Mouse (Mus musculus) limb, embryonic 14.5 days (tissue): ENCODE measurements around the gene Mast1. TPM values are rescaled to one million over a fixed set of nuclear protein-coding genes. Genes with fewer than 3 reads are reported as not detected.

ENCODE experiments used
- ATAC-seq: fragments of 200-750 bp; cut with Nextera tagmentation; 2 replicates; pipeline ENCODE4 v1.8.0; 2017; ENCODE audit warnings: low read depth, moderate number of reproducible peaks, moderate TSS enrichment; ENCODE audit not compliant: low FRiP score
- DNase-seq: peaks from one replicate; pipeline ENCODE4 v3.0.0-alpha.2; 2015; ENCODE audit warnings: low spot score
- H3K27ac ChIP-seq: fragments of 300-500 bp; sonication (generic); replicated peaks from 2 replicates; pipeline ENCODE4 v1.5.1; 2014; ENCODE audit warnings: low read depth, mild to moderate bottlenecking, low read length, moderate library complexity, mixed read lengths
- H3K27me3 ChIP-seq: fragments of 300-500 bp; sonication (generic); 2 replicates; pipeline ENCODE4 v1.6.1; 2014; ENCODE audit warnings: low read length, mixed read lengths; ENCODE audit not compliant: control insufficient read depth, insufficient read depth
- H3K36me3 ChIP-seq: fragments of 300-500 bp; sonication (generic); 2 replicates; pipeline ENCODE4 v1.6.1; 2014; ENCODE audit warnings: mild to moderate bottlenecking, low read length, moderate library complexity, mixed read lengths; ENCODE audit not compliant: control insufficient read depth, insufficient read depth
- H3K4me1 ChIP-seq: fragments of 300-500 bp; sonication (generic); 2 replicates; pipeline ENCODE4 v1.6.1; 2014; ENCODE audit warnings: antibody characterized with exemption, low read length, mixed read lengths; ENCODE audit not compliant: control insufficient read depth, insufficient read depth
- H3K4me2 ChIP-seq: fragments of 300-500 bp; sonication (generic); replicated peaks from 2 replicates; pipeline ENCODE4 v1.6.1; 2014; ENCODE audit warnings: low read depth, mild to moderate bottlenecking, low read length, moderate library complexity; ENCODE audit not compliant: severe bottlenecking
- H3K4me3 ChIP-seq: fragments of 300-500 bp; sonication (generic); replicated peaks from 2 replicates; pipeline ENCODE4 v1.5.1; 2014; ENCODE audit warnings: low read length
- H3K9ac ChIP-seq: fragments of 300-500 bp; sonication (generic); 2 replicates; pipeline ENCODE4 v1.6.1; 2014; ENCODE audit warnings: mild to moderate bottlenecking, low read depth, low read length, moderate library complexity; ENCODE audit not compliant: severe bottlenecking
- H3K9me3 ChIP-seq: fragments of 300-500 bp; sonication (generic); 2 replicates; pipeline ENCODE4 v1.6.1; 2016; ENCODE audit warnings: low read length; ENCODE audit not compliant: control insufficient read depth
- POLR2A ChIP-seq: fragments of 200-500 bp; IDR thresholded peaks from 2 replicates; pipeline ENCODE4 v1.8.0; 2012; ENCODE audit warnings: inconsistent platforms, mild to moderate bottlenecking, moderate library complexity, borderline replicate concordance; ENCODE audit not compliant: insufficient read depth, insufficient read length; ENCODE audit errors: extremely low read depth
- WGBS: fragments of 180-500 bp; shearing (Covaris S2); extraction: QIAGEN DNeasy Blood & Tissue Kit; methylation state at CpG from one replicate; pipeline ENCODE4 v1.1.7; 2014; 5-methylcytosine and 5-hydroxymethylcytosine counted together
- polyA plus RNA-seq, 2 experiments: library from polyadenylated mRNA; depleted of rRNA in 1 of 2; stranded (reverse) in 1 of 2; unstranded in 1 of 2; fragments of >200 nt; fragmentation: Nextera tagmentation in 1 of 2; extraction: Ambion mirVana in 1 of 2; gene quantifications; 2 replicates each; pipeline versions ENCODE4 v1.2.1 to v1.2.3; 2012 to 2014

Mast1 gene
- 0.36 and 0.50 TPM in 2 replicates for polyA plus RNA-seq (2012; rRNA removed)
- polyA plus RNA-seq (2014; fragmentation: Nextera tagmentation; extraction: Ambion mirVana) = 0.15 and 0.32 TPM in 2 replicates

- ATAC-seq (peak; percentile 34; the same call in 1 of the 2 replicates), DNase-seq (peak; percentile 34)
- H3K4me2 ChIP-seq = peak within 1 kb of the TSS; percentile 68
These were observed at the start of gene Mast1 for GRCm38 (mm10) chr8:84936962-84937546. Gene Mast1 (minus strand): TSS chr8:84937359.

GRCm38 (mm10) chr8:84986379-84986945 lies 49.3 kb upstream of the Mast1 start:
- H3K9ac ChIP-seq = peak overlapping the region; percentile 42
- no peaks in the 10 kb centered on the region for H3K36me3 ChIP-seq
- no peak for ATAC-seq
- WGBS = 20% methylated on average over 8 of the region's 8 CpGs
- DNase-seq = no peak
- H3K4me1 ChIP-seq = peaks cover 23% of the 10 kb centered on the region
- no peaks in the 10 kb centered on the region for H3K27me3 ChIP-seq
- H3K9me3 ChIP-seq = no peaks in the 10 kb centered on the region
- no peak overlapping the region; the same call in 1 of the 2 replicates for H3K27ac ChIP-seq
- TF ChIP-seq POLR2A = no peak
- peak overlapping the region; percentile 89 for H3K4me2 ChIP-seq
- H3K4me3 ChIP-seq = peak overlapping the region; percentile 37

More at GRCm38 (mm10) chr8:84936962-84937546, at the start of gene Mast1:
- Histone ChIP-seq H3K9ac (0 out of 2 replicates have a peak within 1 kb of the TSS, but pooled peaks have one; percentile 16), H3K36me3 (no peaks in the 10 kb centered on the region), H3K9me3 (no peaks in the 10 kb centered on the region), H3K27me3 (peaks cover 54% of the 10 kb centered on the region), H3K4me3 (peak within 1 kb of the TSS; percentile 40), H3K27ac (no peak within 1 kb of the TSS), H3K4me1 (peaks cover 6% of the 10 kb centered on the region)
- 1% methylated on average over 41 of the region's 50 CpGs for WGBS
- TF ChIP-seq POLR2A = no peak

GRCm38 (mm10) chr8:84985684-84986378 lies 48.7 kb upstream of the Mast1 start:
- no peak for ATAC-seq
- H3K27me3 ChIP-seq = no peaks in the 10 kb centered on the region
- H3K36me3 ChIP-seq = no peaks in the 10 kb centered on the region
- H3K4me1 ChIP-seq = peaks cover 26% of the 10 kb centered on the region
- peak overlapping the region; percentile 52; the same call in 1 of the 2 replicates for H3K27ac ChIP-seq
- 1% methylated on average over 52 of the region's 53 CpGs for WGBS
- DNase-seq = peak; percentile 74
- H3K4me2 ChIP-seq = peak overlapping the region; percentile 89
- H3K9ac ChIP-seq = peak overlapping the region; percentile 42
- no peak for TF ChIP-seq POLR2A
- no peaks in the 10 kb centered on the region for H3K9me3 ChIP-seq
- peak overlapping the region; percentile 37 for H3K4me3 ChIP-seq

- no peak for DNase-seq
- H3K4me1 ChIP-seq = peaks cover 29% of the 10 kb centered on the region
- H3K27ac ChIP-seq = no peak overlapping the region
- no peaks in the 10 kb centered on the region for H3K9me3 ChIP-seq
- H3K27me3 ChIP-seq = no peaks in the 10 kb centered on the region
- no peak for ATAC-seq
- H3K36me3 ChIP-seq = no peaks in the 10 kb centered on the region
- under 1% methylated on average over 23 of the region's 23 CpGs for WGBS
- H3K9ac ChIP-seq = peak overlapping the region; percentile 42
- H3K4me3 ChIP-seq = peak overlapping the region; percentile 37
- TF ChIP-seq POLR2A = no peak
- H3K4me2 ChIP-seq = peak overlapping the region; percentile 89
These were observed 48.0 kb upstream of the Mast1 start for GRCm38 (mm10) chr8:84985049-84985683.
